Mouse (Mus musculus) lung, postnatal 0 days (tissue): ENCODE data around the gene Limk1.

Experiments
- CTCF ChIP-seq: IDR thresholded peaks from 2 replicates; pipeline ENCODE4 v1.5.1; 2016; ENCODE audit warnings: antibody characterized with exemption, mild to moderate bottlenecking
- EP300 ChIP-seq: IDR thresholded peaks from 2 replicates; pipeline ENCODE4 v1.6.1; 2016; ENCODE audit warnings: antibody characterized with exemption, mild to moderate bottlenecking, control low read depth

DNA sequence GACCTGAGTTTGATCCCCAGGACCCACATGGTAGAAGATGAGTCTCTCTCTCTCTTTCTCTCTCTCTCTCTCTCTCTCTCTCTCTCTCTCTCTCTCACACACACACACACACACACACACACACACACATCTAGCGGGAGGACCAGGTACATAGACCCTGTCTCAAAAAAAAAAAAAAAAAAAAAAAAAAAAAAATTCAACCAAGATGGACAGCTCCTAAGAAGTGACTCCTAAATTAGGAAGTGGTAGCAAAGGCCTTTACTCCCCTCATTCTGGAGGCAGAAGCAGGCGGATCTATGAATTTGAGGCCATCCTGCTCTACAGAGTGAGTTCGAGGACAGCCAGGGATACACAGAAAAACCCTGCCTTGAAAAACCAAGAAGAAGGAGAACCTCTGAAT, 48.0 kb downstream of the Limk1 start:
- no peak for TF ChIP-seq CTCF
- TF ChIP-seq EP300 = no peak
